Mouse (Mus musculus) liver (tissue): ENCODE results near the gene Atf2.

ENCODE experiments used
- DNase-seq: peaks from one replicate; pipeline ENCODE4 v3.0.0-alpha.2; 2020; ENCODE audit warnings: mixed read lengths

Gene Atf2

DNA sequence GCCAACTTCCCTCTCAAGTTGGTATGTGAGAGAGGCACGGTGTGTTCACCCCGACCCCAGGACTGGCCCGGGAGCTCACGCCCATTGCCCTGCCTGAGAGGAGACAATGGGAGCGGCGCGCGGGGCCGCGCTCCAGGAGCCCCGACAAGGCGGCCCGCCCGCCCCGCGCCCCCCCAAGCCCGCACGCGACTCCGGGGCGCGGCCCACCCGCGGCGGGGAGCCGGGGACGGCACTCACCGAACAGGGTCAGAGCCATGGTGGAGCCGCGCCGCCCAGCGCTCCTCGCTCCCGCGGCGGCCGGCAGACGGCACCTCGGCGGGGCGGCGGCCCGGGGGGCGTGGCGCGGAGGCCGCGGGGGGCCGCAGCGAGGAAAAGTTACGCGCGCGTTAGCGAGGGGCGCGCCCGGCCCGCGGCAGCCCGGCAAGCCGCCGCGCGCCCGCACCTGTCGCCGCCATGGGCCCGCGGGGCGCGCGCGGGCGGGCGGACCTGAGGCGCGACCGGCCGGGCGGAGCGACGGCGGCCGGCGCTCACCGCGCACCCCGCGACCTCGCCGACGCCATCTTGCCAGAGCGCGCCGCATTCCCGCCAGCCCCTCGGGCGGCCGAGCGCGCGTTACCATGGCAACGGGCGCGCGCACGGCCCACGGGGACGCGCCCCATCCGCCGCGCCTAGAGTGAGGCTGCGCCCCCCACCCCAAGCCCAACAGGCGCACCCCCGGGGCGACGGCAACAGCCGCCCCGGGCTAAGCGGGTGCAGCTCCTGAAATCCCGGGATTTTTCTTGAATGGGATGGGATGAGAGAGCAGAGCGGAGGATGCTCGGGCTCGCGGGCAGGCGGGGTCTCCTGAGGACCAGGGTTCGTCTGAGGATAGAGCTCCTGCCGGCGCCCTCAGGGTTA is 117.4 kb downstream of the Atf2 start, which contains the start of gene Chn1:
Gene Chn1, minus strand, starts transcription at position 561 of the 897 bp plus-strand sequence.
- DNase-seq, result peak; percentile 58

DNA sequence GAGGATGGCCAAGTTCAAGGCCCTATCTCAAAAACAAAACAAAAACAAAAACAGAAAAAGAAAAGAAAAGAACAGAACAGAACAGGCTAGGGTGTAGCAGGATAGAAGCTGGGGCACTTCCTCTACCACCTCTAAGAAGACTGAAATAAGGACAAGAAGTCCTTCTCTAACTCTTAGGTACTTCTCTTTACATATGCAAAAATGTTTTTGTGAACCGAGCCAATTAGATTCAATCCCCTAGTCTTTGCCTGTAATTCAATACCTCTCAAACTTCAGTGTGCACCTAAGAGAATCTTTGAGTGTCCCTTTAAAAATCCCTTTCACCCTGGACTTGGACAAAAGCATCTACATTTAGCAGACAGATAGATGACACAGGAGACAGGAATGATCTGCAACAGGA is 119.5 kb downstream of the Atf2 start:
- DNase-seq, result no peak

DNA sequence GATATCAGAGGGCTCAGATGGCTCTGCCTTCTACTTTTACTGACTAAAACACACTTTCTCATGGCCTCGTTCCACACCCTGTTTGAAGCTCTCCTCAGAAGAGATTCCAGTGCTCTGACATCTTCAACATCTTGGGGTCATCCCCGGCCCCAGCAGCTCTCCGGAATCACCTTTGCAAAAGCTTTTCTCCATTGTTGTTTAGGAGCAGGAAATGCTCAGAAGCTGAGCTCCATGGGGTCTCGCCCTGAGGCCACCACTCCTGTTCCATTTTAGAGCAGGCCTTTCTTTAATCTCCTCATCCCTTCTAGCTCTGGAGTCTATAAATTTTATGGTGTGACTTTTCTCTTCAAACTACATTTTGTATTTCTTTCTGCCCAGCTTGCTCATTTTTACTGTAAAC is 123.8 kb downstream of the Atf2 start:
- DNase-seq, result no peak
